Comparison of ENCODE assay signal across 7 mouse cellular contexts in genomic region chr17:88325910-88326739, GRCm38 (mm10).
A peak's percentile ranks its signal among the peaks of the same experiment; 100 is the strongest.
DNase-seq lines count a peak whose midpoint lies in the region; ATAC-seq and TF ChIP-seq lines count a peak whose summit lies in the region.

No protein-coding gene starts in this region.

- H3K4me1 ChIP-seq in embryonic facial prominence, embryonic 10.5 days = peaks cover 43% of the 10 kb centered on the region
- peaks cover 0 to 5% of the 10 kb centered on the region in 2 experiments; a peak in 1 of 4 replicates for H3K4me1 ChIP-seq in liver, embryonic 14.5 days (replicated peaks; ENCODE audit: control insufficient read depth in 2 of 2, insufficient read depth in 2 of 2, low read length in 1 of 2)
- H3K4me1 ChIP-seq in heart, embryonic 11.5 days (ENCODE audit: control insufficient read depth, insufficient read depth, low read length) = peaks cover 3% of the 10 kb centered on the region; the same call in 1 of the 2 replicates

- peak; percentile 87 for DNase-seq in ZHBTc4 (ENCODE audit: low read depth, low spot score)
- DNase-seq in embryonic facial prominence, embryonic 10.5 days (ENCODE audit: low spot score) = peak; percentile 57
- peak; percentile 22 for DNase-seq in kidney, adult 18-20 months
- no peak for DNase-seq in liver, embryonic 14.5 days (ENCODE audit: low read depth in 3 of 3, low spot score in 3 of 3)
- no peak for DNase-seq in lung, postnatal 10 days
- no peak for DNase-seq in heart, adult 18-20 months

- TF ChIP-seq EP300 in liver, embryonic 14.5 days (IDR thresholded peaks at IDR 0.05; ENCODE audit: low read depth) = no peak

- no peak overlapping the region for H3K4me2 ChIP-seq in liver, embryonic 14.5 days (ENCODE audit: low read depth)
- H3K4me2 ChIP-seq in heart, embryonic 11.5 days = no peak overlapping the region

- ATAC-seq in liver, embryonic 14.5 days (ENCODE audit: insufficient read depth) = 0 out of 2 replicates have a peak, but pooled peaks have one; percentile 31
- ATAC-seq in heart, embryonic 11.5 days (replicated peaks; ENCODE audit: insufficient number of reproducible peaks, low FRiP score, low TSS enrichment) = no peak

- peak overlapping the region; percentile 55; the same call in 1 of the 2 replicates for H3K27ac ChIP-seq in embryonic facial prominence, embryonic 10.5 days (replicated peaks)
- H3K27ac ChIP-seq in liver, embryonic 14.5 days = no peak overlapping the region
- no peak overlapping the region for H3K27ac ChIP-seq in heart, embryonic 11.5 days (ENCODE audit: low read depth, low read length)

- no peaks in the 10 kb centered on the region for H3K36me3 ChIP-seq in embryonic facial prominence, embryonic 10.5 days (replicated peaks)
- H3K36me3 ChIP-seq in liver, embryonic 14.5 days (replicated peaks; ENCODE audit: control insufficient read depth, insufficient read depth, low read depth) = no peaks in the 10 kb centered on the region
- no peaks in the 10 kb centered on the region for H3K36me3 ChIP-seq in heart, embryonic 11.5 days (ENCODE audit: control insufficient read depth, insufficient read depth, low read length)

- WGBS in embryonic facial prominence, embryonic 10.5 days = 10% methylated on average over 12 of the region's 12 CpGs
- WGBS in liver, embryonic 14.5 days (ENCODE audit: insufficient replicate concordance) = 42% methylated on average over 12 of the region's 12 CpGs
- WGBS in heart, embryonic 11.5 days (ENCODE audit: insufficient replicate concordance) = 36% methylated on average over 12 of the region's 12 CpGs

- TF ChIP-seq CTCF in liver, embryonic 14.5 days (IDR thresholded peaks at IDR 0.05; ENCODE audit: low read depth) = no peak

- no peak overlapping the region for H3K9ac ChIP-seq in liver, embryonic 14.5 days (replicated peaks)
- H3K9ac ChIP-seq in heart, embryonic 11.5 days (ENCODE audit: low read depth, low read length) = no peak overlapping the region

- H3K4me3 ChIP-seq in embryonic facial prominence, embryonic 10.5 days = no peak overlapping the region
- no peak overlapping the region for H3K4me3 ChIP-seq in liver, embryonic 14.5 days (ENCODE audit: insufficient read depth in 1 of 2, low read depth in 2 of 2, low read length in 2 of 2)
- H3K4me3 ChIP-seq in heart, embryonic 11.5 days (ENCODE audit: low read depth, low read length) = no peak overlapping the region

- peaks cover 7% of the 10 kb centered on the region for H3K9me3 ChIP-seq in embryonic facial prominence, embryonic 10.5 days
- H3K9me3 ChIP-seq in liver, embryonic 14.5 days (ENCODE audit: control insufficient read depth, low read length) = peaks cover 3% of the 10 kb centered on the region
- H3K9me3 ChIP-seq in heart, embryonic 11.5 days (replicated peaks; ENCODE audit: control insufficient read depth, low read length) = no peaks in the 10 kb centered on the region

- H3K27me3 ChIP-seq in embryonic facial prominence, embryonic 10.5 days (replicated peaks; ENCODE audit: low read depth, poor library complexity, severe bottlenecking) = peaks cover 43% of the 10 kb centered on the region
- no peaks in the 10 kb centered on the region for H3K27me3 ChIP-seq in liver, embryonic 14.5 days (ENCODE audit: control insufficient read depth, insufficient read depth, low read length)
- no peaks in the 10 kb centered on the region for H3K27me3 ChIP-seq in heart, embryonic 11.5 days (ENCODE audit: control insufficient read depth, insufficient read depth, low read length)

Comparison
In these comparisons a context has a peak if more than half of its experiments do, and no peak if none do; other contexts are left out.
1. DNase-seq: peak in ZHBTc4 (single experiment), embryonic facial prominence, embryonic 10.5 days (single experiment) and kidney, adult 18-20 months (single experiment); none in liver, embryonic 14.5 days (0 of 3), lung, postnatal 10 days (single experiment) and heart, adult 18-20 months (0 of 2).